Mouse (Mus musculus): Measurements from ENCODE around the gene Mpl. TPM values are rescaled to one million over a fixed set of nuclear protein-coding genes. Genes with fewer than 3 reads are reported as not detected.
A peak's percentile ranks its signal among the peaks of the same experiment; 100 is the strongest.

Mpl gene
- polyA plus RNA-seq, 1 experiment from 2014 or later, result 0.24 TPM

DNA sequence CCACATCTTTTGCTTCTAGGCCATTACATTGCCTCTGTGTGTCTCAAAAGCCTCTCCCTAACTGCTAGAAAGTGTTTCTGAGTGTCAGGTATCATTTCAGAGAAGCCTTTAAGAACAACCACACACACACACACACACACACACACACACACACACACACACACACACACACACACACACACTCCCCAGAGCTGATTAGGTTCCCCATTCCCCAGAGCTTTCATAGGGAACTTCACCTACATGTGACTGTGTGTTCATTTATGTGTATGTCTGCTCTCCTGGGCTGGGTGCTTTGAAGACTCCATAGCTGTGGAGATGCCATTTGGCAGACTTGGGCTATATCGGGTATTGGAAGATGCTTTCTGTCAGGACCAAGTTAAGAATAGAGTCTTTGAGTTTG, 31.9 kb downstream of the Mpl start:
- WGBS, result 95% methylated on average over 1 of the region's 1 CpGs
- no peak for ATAC-seq (ENCODE audit: insufficient number of reproducible peaks, low FRiP score, low TSS enrichment, low read depth)
- no peaks in the 10 kb centered on the region for H3K9me3 ChIP-seq

DNA sequence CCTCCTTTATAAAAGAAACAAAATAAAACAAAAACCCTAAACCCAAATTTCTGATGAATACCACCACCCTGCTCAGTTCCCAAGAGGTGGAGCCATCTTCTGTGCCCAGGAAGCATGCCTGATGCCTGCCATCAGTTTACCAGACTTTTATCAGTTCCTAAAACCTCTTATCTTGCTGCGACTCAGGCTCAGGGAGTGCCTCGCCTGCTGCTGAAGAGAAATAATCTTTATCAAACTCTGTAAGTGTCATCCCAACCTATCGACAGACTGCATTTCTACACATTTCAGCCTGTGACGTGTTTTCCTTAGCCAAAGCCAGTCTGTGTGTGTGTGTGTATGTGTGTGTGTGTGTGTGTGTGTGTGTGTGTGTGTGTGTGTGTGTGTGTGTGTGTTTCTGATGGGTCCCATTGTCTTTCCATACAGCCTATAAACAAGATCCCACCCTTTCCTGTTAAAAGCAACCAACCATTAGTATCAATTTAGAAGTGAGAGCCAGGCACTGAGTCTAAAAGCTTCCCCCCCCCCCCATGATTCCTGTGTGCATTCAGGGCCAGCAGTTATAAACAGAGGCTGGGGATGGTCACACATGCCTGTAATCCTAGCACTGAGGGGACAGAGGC, 32.7 kb downstream of the Mpl start:
- ATAC-seq (ENCODE audit: insufficient number of reproducible peaks, low FRiP score, low TSS enrichment, low read depth), result no peak
- H3K4me3 ChIP-seq, result no peak overlapping the region
- H3K36me3 ChIP-seq, result peaks cover 27% of the 10 kb centered on the region
- H3K27me3 ChIP-seq, result no peaks in the 10 kb centered on the region
- no peaks in the 10 kb centered on the region for H3K9me3 ChIP-seq
- WGBS, result 86% methylated on average over 4 of the region's 4 CpGs
- H3K27ac ChIP-seq, result no peak overlapping the region
- no peak overlapping the region for H3K9ac ChIP-seq
- H3K4me2 ChIP-seq, result no peak overlapping the region
- H3K4me1 ChIP-seq, result peaks cover 25% of the 10 kb centered on the region

More for the DNA sequence above, 31.9 kb downstream of the Mpl start:
- peaks cover 22% of the 10 kb centered on the region for H3K36me3 ChIP-seq
- no peak overlapping the region for H3K27ac ChIP-seq
- no peak overlapping the region for H3K4me3 ChIP-seq
- H3K4me1 ChIP-seq, result peaks cover 32% of the 10 kb centered on the region
- no peak overlapping the region for H3K9ac ChIP-seq
- no peak overlapping the region for H3K4me2 ChIP-seq
- H3K27me3 ChIP-seq, result no peaks in the 10 kb centered on the region

DNA sequence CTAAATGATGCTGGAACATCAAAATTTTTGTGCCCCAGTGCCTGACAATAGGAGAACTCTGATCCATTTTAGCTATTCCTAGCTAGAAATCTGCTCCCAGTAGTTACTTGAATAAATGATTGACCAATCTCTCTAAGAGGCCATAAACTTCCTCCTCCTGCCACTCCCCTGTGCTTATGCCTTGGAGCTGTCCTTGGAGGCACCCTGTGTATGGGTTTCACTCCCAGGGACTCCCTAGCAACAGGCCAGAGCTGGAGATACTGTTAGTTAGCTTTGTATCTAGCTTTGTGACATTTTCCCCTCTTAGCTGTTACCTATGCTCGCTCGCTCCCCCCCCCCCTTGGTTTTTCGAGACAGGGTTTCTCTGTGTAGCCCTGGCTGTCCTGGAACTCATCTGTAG, 35.9 kb downstream of the Mpl start:
- H3K27me3 ChIP-seq, result no peaks in the 10 kb centered on the region
- no peak overlapping the region for H3K27ac ChIP-seq
- H3K4me1 ChIP-seq, result no peaks in the 10 kb centered on the region
- H3K9me3 ChIP-seq, result no peaks in the 10 kb centered on the region
- H3K36me3 ChIP-seq, result peaks cover 56% of the 10 kb centered on the region
- ATAC-seq (ENCODE audit: insufficient number of reproducible peaks, low FRiP score, low TSS enrichment, low read depth), result no peak
- H3K9ac ChIP-seq, result no peak overlapping the region
- no peak overlapping the region for H3K4me2 ChIP-seq
- H3K4me3 ChIP-seq, result no peak overlapping the region
- 95% methylated on average over 3 of the region's 3 CpGs for WGBS

DNA sequence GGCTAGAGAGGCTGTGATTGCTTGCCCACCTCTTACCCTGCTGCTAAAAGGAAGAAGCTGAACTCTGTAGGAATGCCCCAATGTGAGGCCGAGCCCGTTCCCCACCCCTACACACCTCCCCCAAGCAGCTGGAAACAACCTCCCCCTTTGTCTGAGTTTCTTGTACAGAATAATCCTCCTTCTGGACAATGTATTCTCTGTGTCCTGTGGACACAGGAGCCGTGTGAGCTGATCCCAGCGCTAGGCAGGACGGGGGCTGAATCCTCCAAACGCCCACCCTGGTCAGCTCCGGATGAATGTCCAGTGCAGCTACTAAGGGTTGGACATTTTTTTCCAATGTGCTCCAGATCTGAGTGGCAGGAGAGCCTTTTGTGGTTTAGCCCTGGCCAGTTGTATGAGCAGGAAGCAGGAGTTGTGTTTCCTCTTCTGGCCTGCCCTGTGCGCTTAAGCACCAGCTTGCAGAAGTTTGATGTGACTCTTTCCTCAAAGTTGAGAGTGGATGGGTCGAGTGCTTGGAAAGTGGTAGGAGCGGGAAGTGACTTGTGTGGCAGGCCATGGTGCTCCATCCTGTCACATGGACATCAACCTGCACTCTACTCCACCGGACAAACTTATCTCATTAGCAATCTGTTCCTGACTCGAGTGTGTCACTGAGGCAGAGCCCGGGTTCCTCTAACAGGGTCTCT, 40.1 kb downstream of the Mpl start:
- no peak overlapping the region for H3K4me3 ChIP-seq
- H3K27ac ChIP-seq, result no peak overlapping the region
- H3K36me3 ChIP-seq, result peaks cover 94% of the 10 kb centered on the region
- no peak overlapping the region for H3K4me2 ChIP-seq
- ATAC-seq (ENCODE audit: insufficient number of reproducible peaks, low FRiP score, low TSS enrichment, low read depth), result 0 out of 2 replicates have a peak, but pooled peaks have one; percentile 17
- 92% methylated on average over 13 of the region's 13 CpGs for WGBS
- no peaks in the 10 kb centered on the region for H3K27me3 ChIP-seq
- H3K9ac ChIP-seq, result no peak overlapping the region
- H3K9me3 ChIP-seq, result no peaks in the 10 kb centered on the region
- no peaks in the 10 kb centered on the region for H3K4me1 ChIP-seq

- Histone ChIP-seq H3K36me3 (peaks cover 96% of the 10 kb centered on the region), H3K4me2 (no peak overlapping the region), H3K27ac (no peak overlapping the region), H3K27me3 (no peaks in the 10 kb centered on the region), H3K4me1 (no peaks in the 10 kb centered on the region), H3K9ac (no peak overlapping the region), H3K4me3 (no peak overlapping the region), H3K9me3 (no peaks in the 10 kb centered on the region)
- no peak for ATAC-seq (ENCODE audit: insufficient number of reproducible peaks, low FRiP score, low TSS enrichment, low read depth)
- WGBS, result 90% methylated on average over 5 of the region's 5 CpGs
Measured at GRCm38 (mm10) chr4:118416329-118416728, 41.0 kb downstream of the Mpl start.

- Histone ChIP-seq H3K27ac (no peak overlapping the region), H3K4me2 (no peak overlapping the region), H3K9ac (no peak overlapping the region), H3K4me1 (no peaks in the 10 kb centered on the region), H3K27me3 (no peaks in the 10 kb centered on the region), H3K9me3 (no peaks in the 10 kb centered on the region), H3K4me3 (no peak overlapping the region), H3K36me3 (peaks cover 91% of the 10 kb centered on the region)
- 92% methylated on average over 2 of the region's 2 CpGs for WGBS
- no peak for ATAC-seq (ENCODE audit: insufficient number of reproducible peaks, low FRiP score, low TSS enrichment, low read depth)
Measured at GRCm38 (mm10) chr4:118415779-118416178, 41.5 kb downstream of the Mpl start.

DNA sequence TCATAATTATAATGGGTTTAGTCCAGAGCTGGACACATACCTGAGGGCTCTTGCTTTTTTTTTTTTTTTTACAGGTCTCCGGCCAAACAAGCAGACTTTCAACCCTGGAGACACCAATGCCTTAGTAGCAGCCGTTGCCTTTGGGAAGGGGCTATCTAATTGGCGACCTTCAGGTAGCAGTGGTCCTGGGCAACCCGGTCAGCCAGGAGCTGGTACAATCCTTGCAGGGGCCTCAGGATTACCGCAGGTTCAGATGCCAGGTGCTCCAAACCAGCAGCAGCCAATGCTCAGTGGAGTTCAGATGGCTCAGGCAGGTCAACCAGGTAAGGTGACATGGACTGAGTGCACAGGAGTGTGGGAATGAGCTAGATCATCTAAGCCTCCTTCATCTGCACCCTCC, 43.8 kb downstream of the Mpl start:
- ATAC-seq (ENCODE audit: insufficient number of reproducible peaks, low FRiP score, low TSS enrichment, low read depth), result no peak

GRCm38 (mm10) chr4:118410871-118411270, 46.4 kb downstream of the Mpl start:
- H3K27me3 ChIP-seq, result no peaks in the 10 kb centered on the region
- H3K9ac ChIP-seq, result no peak overlapping the region
- no peaks in the 10 kb centered on the region for H3K9me3 ChIP-seq
- no peak overlapping the region for H3K4me2 ChIP-seq
- 86% methylated on average over 5 of the region's 5 CpGs for WGBS
- peaks cover 50% of the 10 kb centered on the region for H3K36me3 ChIP-seq
- no peak overlapping the region for H3K4me3 ChIP-seq
- peaks cover 21% of the 10 kb centered on the region for H3K4me1 ChIP-seq
- no peak for ATAC-seq (ENCODE audit: insufficient number of reproducible peaks, low FRiP score, low TSS enrichment, low read depth)
- no peak overlapping the region for H3K27ac ChIP-seq

More for the DNA sequence above, 43.8 kb downstream of the Mpl start:
- H3K4me1 ChIP-seq, result peaks cover 12% of the 10 kb centered on the region
- no peaks in the 10 kb centered on the region for H3K27me3 ChIP-seq
- H3K4me2 ChIP-seq, result no peak overlapping the region
- 95% methylated on average over 5 of the region's 5 CpGs for WGBS
- H3K36me3 ChIP-seq, result peaks cover 70% of the 10 kb centered on the region
- H3K4me3 ChIP-seq, result no peak overlapping the region
- no peaks in the 10 kb centered on the region for H3K9me3 ChIP-seq
- no peak overlapping the region for H3K27ac ChIP-seq
- no peak overlapping the region for H3K9ac ChIP-seq

DNA sequence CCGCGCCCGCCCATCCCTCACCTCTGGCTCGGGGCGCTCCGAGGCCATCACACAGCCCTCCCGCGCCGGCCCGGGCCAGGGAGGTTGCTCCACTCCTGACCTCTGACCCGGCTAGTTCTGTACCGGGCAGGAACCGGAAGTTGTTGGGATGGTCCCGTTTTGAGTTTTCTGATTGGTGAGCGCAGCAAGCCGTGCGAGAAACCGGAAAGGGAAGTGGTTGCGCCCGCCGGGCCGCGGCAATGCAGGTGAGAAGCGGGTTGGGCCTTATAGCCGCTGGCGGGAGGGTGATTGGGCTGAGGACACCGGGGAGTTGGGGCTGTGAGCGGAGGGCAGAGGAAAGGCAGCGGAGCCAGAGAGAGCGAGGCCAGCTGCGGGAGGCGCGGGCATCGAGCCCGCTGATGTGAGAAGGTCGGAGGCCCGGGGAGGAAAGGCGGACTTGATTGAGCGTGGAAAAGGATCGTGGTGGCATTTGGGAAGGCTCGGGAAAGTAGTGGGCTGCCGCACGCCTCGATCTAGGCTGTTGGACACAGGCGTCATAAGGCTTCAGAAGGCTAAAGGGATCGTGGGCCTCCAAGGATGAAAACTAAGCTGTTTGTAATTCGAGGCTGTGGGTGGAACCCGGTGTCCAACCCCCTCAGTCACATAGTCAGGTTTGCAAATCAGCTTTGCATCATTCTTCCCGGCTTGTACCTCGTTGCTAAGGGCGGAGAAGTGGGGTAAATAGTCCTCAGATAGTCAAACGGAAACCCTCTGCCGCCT, 48.0 kb downstream of the Mpl start, which contains the start of the genes Szt2 and Med8:
Gene Szt2, minus strand, starts transcription at position 132 of the 759 bp plus-strand sequence.
Gene Med8, plus strand, starts transcription at position 196 of the 759 bp plus-strand sequence.
- under 1% methylated on average over 53 of the region's 53 CpGs for WGBS
- Histone ChIP-seq H3K9ac (peak within 1 kb of the TSS; percentile 83), H3K27me3 (no peaks in the 10 kb centered on the region), H3K36me3 (peaks cover 47% of the 10 kb centered on the region), H3K4me3 (peak within 1 kb of the TSS; percentile 93), H3K27ac (peak within 1 kb of the TSS; percentile 69), H3K9me3 (no peaks in the 10 kb centered on the region), H3K4me2 (peak within 1 kb of the TSS; percentile 75), H3K4me1 (peaks cover 21% of the 10 kb centered on the region)
- peak; percentile 91 for ATAC-seq (ENCODE audit: insufficient number of reproducible peaks, low FRiP score, low TSS enrichment, low read depth)

- 92% methylated on average over 12 of the region's 12 CpGs for WGBS
- Histone ChIP-seq H3K4me1 (peaks cover 2% of the 10 kb centered on the region; the same call in 1 of the 2 replicates), H3K9ac (no peak overlapping the region), H3K4me2 (no peak overlapping the region), H3K4me3 (no peak overlapping the region), H3K36me3 (peaks cover 75% of the 10 kb centered on the region), H3K9me3 (no peaks in the 10 kb centered on the region), H3K27me3 (no peaks in the 10 kb centered on the region), H3K27ac (no peak overlapping the region)
- ATAC-seq (ENCODE audit: insufficient number of reproducible peaks, low FRiP score, low TSS enrichment, low read depth), result no peak
Measured at GRCm38 (mm10) chr4:118402701-118403100, 54.6 kb downstream of the Mpl start.

GRCm38 (mm10) chr4:118401918-118402317, 55.4 kb downstream of the Mpl start:
- no peaks in the 10 kb centered on the region for H3K27me3 ChIP-seq
- peaks cover 83% of the 10 kb centered on the region for H3K36me3 ChIP-seq
- no peaks in the 10 kb centered on the region for H3K9me3 ChIP-seq
- H3K4me2 ChIP-seq, result no peak overlapping the region
- H3K4me3 ChIP-seq, result no peak overlapping the region
- ATAC-seq (ENCODE audit: insufficient number of reproducible peaks, low FRiP score, low TSS enrichment, low read depth), result no peak
- H3K4me1 ChIP-seq, result no peaks in the 10 kb centered on the region
- no peak overlapping the region for H3K9ac ChIP-seq
- WGBS, result 95% methylated on average over 5 of the region's 5 CpGs
- no peak overlapping the region for H3K27ac ChIP-seq

- WGBS, result 92% methylated on average over 3 of the region's 3 CpGs
- ATAC-seq (ENCODE audit: insufficient number of reproducible peaks, low FRiP score, low TSS enrichment, low read depth), result no peak
Measured at GRCm38 (mm10) chr4:118401421-118401820, 55.9 kb downstream of the Mpl start.

More at GRCm38 (mm10) chr4:118401421-118401820, 55.9 kb downstream of the Mpl start:
- Histone ChIP-seq H3K4me1 (no peaks in the 10 kb centered on the region), H3K36me3 (peaks cover 86% of the 10 kb centered on the region), H3K27ac (no peak overlapping the region), H3K9ac (no peak overlapping the region), H3K4me2 (no peak overlapping the region), H3K4me3 (no peak overlapping the region), H3K27me3 (no peaks in the 10 kb centered on the region), H3K9me3 (no peaks in the 10 kb centered on the region)
